ENCODE assay signal across 11 mouse cellular contexts in genomic region chr8:26598520-26598919, GRCm38 (mm10).
"Had no signal": no experiment of that assay in that cellular context is flagged by ENCODE, and none has a peak within 500 bp of the region (broad histone marks: within the 10 kb centered on the region; RNA-seq: fewer than 3 reads in every experiment).

No protein-coding gene starts in this region.

- H3K27ac ChIP-seq: layer of hippocampus, adult 2 months; liver, embryonic 15.5 days; neural tube, embryonic 12.5 days had no signal

- H3K4me1 ChIP-seq: liver, embryonic 15.5 days had no signal

- DNase-seq: left cerebral cortex, postnatal 4 days; lung, adult 2 months; lung, postnatal 36 days; midbrain, embryonic 14.5 days; right cerebral cortex, postnatal 25 days; thymus, postnatal 36 days had no signal

- H3K36me3 ChIP-seq: liver, embryonic 15.5 days; neural tube, embryonic 12.5 days had no signal

- H3K4me2 ChIP-seq: liver, embryonic 11.5 days; liver, embryonic 15.5 days; neural tube, embryonic 12.5 days had no signal

- H3K9ac ChIP-seq: liver, embryonic 15.5 days; neural tube, embryonic 12.5 days had no signal

- H3K9me3 ChIP-seq: liver, embryonic 15.5 days; neural tube, embryonic 12.5 days had no signal

- H3K27me3 ChIP-seq: liver, embryonic 15.5 days; neural tube, embryonic 12.5 days had no signal

- ATAC-seq: lung, postnatal 0 days had no signal

- H3K4me3 ChIP-seq: layer of hippocampus, adult 2 months; liver, embryonic 15.5 days; neural tube, embryonic 12.5 days had no signal
